Mouse (Mus musculus): ENCODE results near the gene Akain1. TPM values are rescaled to one million over a fixed set of nuclear protein-coding genes. Genes with fewer than 3 reads are reported as not detected.

The Akain1 gene
- total and polyA plus RNA-seq, 3 experiments: not detected

DNA sequence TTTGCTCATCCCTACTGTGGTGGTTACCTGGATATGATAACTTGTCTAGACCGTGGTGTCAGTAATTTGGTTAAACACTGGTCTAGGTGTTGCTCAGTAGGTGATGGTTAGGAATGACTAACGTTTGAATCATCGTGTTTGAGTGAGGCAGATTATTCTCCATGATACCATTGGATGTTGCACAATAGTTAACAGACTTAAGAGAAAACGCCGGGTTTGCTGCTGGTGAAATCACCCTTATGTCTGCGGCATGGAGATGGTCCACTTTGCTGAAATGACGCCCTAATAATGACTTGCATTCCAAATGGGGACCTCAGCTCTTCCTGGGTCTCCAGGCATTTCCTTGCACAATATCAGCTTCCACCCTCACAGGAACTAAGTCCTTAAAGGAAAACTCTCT lies 22.6 kb downstream of the Akain1 start:
- no peaks in the 10 kb centered on the region for H3K36me3 ChIP-seq (replicated peaks in 1 of 2; ENCODE audit: control insufficient read depth in 1 of 2, insufficient read depth in 1 of 2, low read length in 1 of 2)
- no peak overlapping the region for H3K9ac ChIP-seq (ENCODE audit: insufficient read depth, low read depth)
- no peaks in the 10 kb centered on the region for H3K79me2 ChIP-seq (replicated peaks; ENCODE audit: control insufficient read depth, extremely low read depth, insufficient read depth, poor library complexity, severe bottlenecking)
- in situ Hi-C loops (cut with MboI; ENCODE audit: low pct_ligation_motif_present, low pct_unique_long_range_greater_than_20kb, low sequenced_read_pairs) (no loop called here), dilution Hi-C loops (cut with MboI; ENCODE audit: extremely low pct_ligation_motif_present, extremely low pct_unique_long_range_greater_than_20kb, low sequenced_read_pairs) (no loop called here)
- TF ChIP-seq NRF1 (IDR thresholded peaks at IDR 0.05; ENCODE audit: low read depth, low read length) (no peak), HCFC1 (IDR thresholded peaks at IDR 0.05; ENCODE audit: low read depth, low read length) (no peak), JUN (IDR thresholded peaks at IDR 0.05; ENCODE audit: insufficient read depth, low read depth, low read length) (no peak), JUND (conservative IDR thresholded peaks at IDR 0.05; ENCODE audit: low read depth, low read length) (no peak), KAT2A (IDR thresholded peaks at IDR 0.05; ENCODE audit: insufficient replicate concordance, low read length) (no peak), BHLHE40 (IDR thresholded peaks at IDR 0.05; ENCODE audit: low read depth, low read length) (no peak), ZC3H11A (IDR thresholded peaks at IDR 0.05; ENCODE audit: low read depth, low read length) (no peak)
- peaks cover 29% of the 10 kb centered on the region for H3K9me3 ChIP-seq (replicated peaks; ENCODE audit: low read length)
- no peaks in the 10 kb centered on the region for H3K27me3 ChIP-seq (replicated peaks)
- no peak overlapping the region for H3K4me3 ChIP-seq (replicated peaks in 1 of 3; ENCODE audit: low read depth in 2 of 3, low read length in 2 of 3, poor library complexity in 1 of 3)
- H3K4me2 ChIP-seq (ENCODE audit: insufficient read depth, low read depth, poor library complexity, severe bottlenecking): no peak overlapping the region
- peaks cover 0 to 9% of the 10 kb centered on the region in 2 experiments; a peak in 2 of 4 replicates for H3K4me1 ChIP-seq (ENCODE audit: control insufficient read depth in 1 of 2, insufficient read depth in 2 of 2)
- no peak overlapping the region for H3K27ac ChIP-seq (ENCODE audit: insufficient read depth, low read depth)
- no peak for DNase-seq (ENCODE audit: extremely low read depth)

DNA sequence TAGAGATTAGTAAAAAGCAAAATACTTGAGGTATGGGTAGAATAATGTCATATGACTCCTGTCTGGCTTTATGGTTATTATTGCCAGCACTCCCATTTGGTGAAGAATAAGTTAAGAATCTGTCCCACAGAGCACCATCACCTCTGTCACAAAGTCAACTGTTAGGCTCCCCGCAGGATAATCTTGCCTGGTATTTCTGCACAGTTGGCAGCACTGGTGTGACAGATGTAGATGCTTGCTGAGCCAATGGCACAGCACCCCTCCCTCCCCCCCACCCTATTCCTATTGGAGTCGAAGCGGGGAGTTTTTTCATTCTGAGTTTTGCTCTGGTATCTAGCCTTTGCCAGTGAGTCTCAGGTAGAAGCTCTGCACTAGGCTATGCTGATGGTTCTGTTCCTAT lies 23.9 kb downstream of the Akain1 start:
- Histone ChIP-seq H3K9ac (ENCODE audit: insufficient read depth, low read depth) (no peak overlapping the region), H3K79me2 (replicated peaks; ENCODE audit: control insufficient read depth, extremely low read depth, insufficient read depth, poor library complexity, severe bottlenecking) (no peaks in the 10 kb centered on the region), H3K4me3 (replicated peaks in 1 of 3; ENCODE audit: low read depth in 2 of 3, low read length in 2 of 3, poor library complexity in 1 of 3) (no peak overlapping the region), H3K27me3 (replicated peaks) (no peaks in the 10 kb centered on the region), H3K36me3 (replicated peaks in 1 of 2; ENCODE audit: control insufficient read depth in 1 of 2, insufficient read depth in 1 of 2, low read length in 1 of 2) (no peaks in the 10 kb centered on the region), H3K4me1 (ENCODE audit: control insufficient read depth in 1 of 2, insufficient read depth in 2 of 2) (peaks cover 0 to 17% of the 10 kb centered on the region in 2 experiments; a peak in 2 of 4 replicates), H3K9me3 (replicated peaks; ENCODE audit: low read length) (peaks cover 24% of the 10 kb centered on the region), H3K27ac (ENCODE audit: insufficient read depth, low read depth) (no peak overlapping the region), H3K4me2 (ENCODE audit: insufficient read depth, low read depth, poor library complexity, severe bottlenecking) (no peak overlapping the region)
- TF ChIP-seq UBTF (IDR thresholded peaks at IDR 0.05; ENCODE audit: low read depth, low read length) (no peak), MAX (IDR thresholded peaks at IDR 0.05; ENCODE audit: low read length) (no peak), CTCF (conservative IDR thresholded peaks at IDR 0.05 in 1 of 2, IDR thresholded peaks at IDR 0.05 in 1 of 2; ENCODE audit: low read depth in 2 of 2, low read length in 2 of 2) (no peak), MYC (IDR thresholded peaks at IDR 0.05; ENCODE audit: low read depth, low read length) (no peak), MAFK (IDR thresholded peaks at IDR 0.05; ENCODE audit: insufficient replicate concordance, low read length) (no peak), TCF12 (IDR thresholded peaks at IDR 0.05; ENCODE audit: low read depth, low read length) (no peak), POLR2A (IDR thresholded peaks at IDR 0.05; ENCODE audit: low read depth, low read length) (no peak), MXI1 (IDR thresholded peaks at IDR 0.05; ENCODE audit: low read depth, low read length) (no peak), KAT2A (IDR thresholded peaks at IDR 0.05; ENCODE audit: insufficient replicate concordance, low read length) (no peak), ZMIZ1 (IDR thresholded peaks at IDR 0.05; ENCODE audit: low read depth, low read length) (no peak), ZKSCAN1 (IDR thresholded peaks at IDR 0.05; ENCODE audit: borderline replicate concordance, low read depth, low read length) (no peak), RCOR1 (conservative IDR thresholded peaks at IDR 0.05; ENCODE audit: low read depth, low read length) (no peak), USF2 (conservative IDR thresholded peaks at IDR 0.05; ENCODE audit: low read depth, low read length) (no peak)
- DNase-seq (ENCODE audit: extremely low read depth): no peak
- dilution Hi-C loops (cut with MboI; ENCODE audit: extremely low pct_ligation_motif_present, extremely low pct_unique_long_range_greater_than_20kb, low sequenced_read_pairs): no loop called here
- in situ Hi-C loops (cut with MboI; ENCODE audit: low pct_ligation_motif_present, low pct_unique_long_range_greater_than_20kb, low sequenced_read_pairs): no loop called here
